16 mouse cellular contexts compared by ENCODE assay signal in the genomic region with DNA sequence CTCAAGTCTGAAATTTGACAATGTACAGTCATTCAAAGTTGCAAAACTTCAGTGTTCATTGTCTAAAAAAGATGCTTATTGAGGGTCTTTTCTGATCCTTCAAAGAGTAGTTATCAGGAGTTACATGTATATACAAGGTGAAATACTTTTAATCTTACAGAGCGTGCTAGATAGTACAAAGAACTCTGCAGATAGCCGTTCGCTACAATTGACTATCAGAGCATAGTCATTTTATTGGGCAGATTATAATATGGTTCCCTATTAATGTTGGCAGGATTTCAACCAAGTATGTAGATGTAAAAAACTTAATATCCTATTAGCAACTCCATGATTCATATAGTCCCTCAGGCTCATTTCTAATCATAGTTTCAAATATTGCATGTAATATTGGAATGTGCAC.
"Had no signal": no experiment of that assay in that cellular context is flagged by ENCODE, and none has a peak within 500 bp of the region (broad histone marks: within the 10 kb centered on the region; RNA-seq: fewer than 3 reads in every experiment).

No protein-coding gene starts in this region.

- H3K4me1 ChIP-seq: neural tube, embryonic 13.5 days; neural tube, embryonic 15.5 days; stomach, embryonic 15.5 days had no signal

- H3K9me3 ChIP-seq: neural tube, embryonic 13.5 days; neural tube, embryonic 15.5 days; stomach, embryonic 15.5 days had no signal

- H3K27me3 ChIP-seq: neural tube, embryonic 13.5 days; neural tube, embryonic 15.5 days; stomach, embryonic 15.5 days had no signal

- H3K9ac ChIP-seq: neural tube, embryonic 13.5 days; neural tube, embryonic 15.5 days; stomach, embryonic 15.5 days had no signal

- H3K4me3 ChIP-seq: neural tube, embryonic 13.5 days; neural tube, embryonic 15.5 days; stomach, embryonic 15.5 days had no signal

- DNase-seq: retina, postnatal 1 day; right cerebral cortex, adult 18-20 months; right cerebral cortex, postnatal 14 days; right cerebral cortex, postnatal 25 days; right cerebral cortex, postnatal 4 days; spleen, adult 18-20 months; thymus, adult 18-20 months; thymus, adult 2 months; thymus, postnatal 14 days; thymus, postnatal 25 days; thymus, postnatal 36 days; thymus, postnatal 4 days had no signal

- H3K4me2 ChIP-seq: neural tube, embryonic 13.5 days; neural tube, embryonic 15.5 days; stomach, embryonic 15.5 days had no signal

- H3K27ac ChIP-seq: neural tube, embryonic 13.5 days; neural tube, embryonic 15.5 days; stomach, embryonic 15.5 days; stomach, postnatal 0 days had no signal

- H3K36me3 ChIP-seq: neural tube, embryonic 13.5 days; neural tube, embryonic 15.5 days; stomach, embryonic 15.5 days had no signal
